Mouse (Mus musculus): ENCODE data around the gene Smim6.

GRCm38 (mm10) chr11:115875935-115876334 is 35.9 kb upstream of the Smim6 start:
- TF ChIP-seq CTCF (IDR thresholded peaks at IDR 0.05; ENCODE audit: insufficient read depth, low read depth, low read length) (no peak), POLR2A (IDR thresholded peaks at IDR 0.05; ENCODE audit: insufficient read depth, low read depth, low read length) (no peak)

All from olfactory bulb, adult 2 months (tissue).